Mouse (Mus musculus) MN1 (cell line): Measurements from ENCODE around the gene Capns1.

ENCODE experiments used
- DNase-seq: peaks from one replicate; pipeline ENCODE4 v3.0.0-alpha.2; 2016; ENCODE audit warnings: low spot score

The Capns1 gene

DNA sequence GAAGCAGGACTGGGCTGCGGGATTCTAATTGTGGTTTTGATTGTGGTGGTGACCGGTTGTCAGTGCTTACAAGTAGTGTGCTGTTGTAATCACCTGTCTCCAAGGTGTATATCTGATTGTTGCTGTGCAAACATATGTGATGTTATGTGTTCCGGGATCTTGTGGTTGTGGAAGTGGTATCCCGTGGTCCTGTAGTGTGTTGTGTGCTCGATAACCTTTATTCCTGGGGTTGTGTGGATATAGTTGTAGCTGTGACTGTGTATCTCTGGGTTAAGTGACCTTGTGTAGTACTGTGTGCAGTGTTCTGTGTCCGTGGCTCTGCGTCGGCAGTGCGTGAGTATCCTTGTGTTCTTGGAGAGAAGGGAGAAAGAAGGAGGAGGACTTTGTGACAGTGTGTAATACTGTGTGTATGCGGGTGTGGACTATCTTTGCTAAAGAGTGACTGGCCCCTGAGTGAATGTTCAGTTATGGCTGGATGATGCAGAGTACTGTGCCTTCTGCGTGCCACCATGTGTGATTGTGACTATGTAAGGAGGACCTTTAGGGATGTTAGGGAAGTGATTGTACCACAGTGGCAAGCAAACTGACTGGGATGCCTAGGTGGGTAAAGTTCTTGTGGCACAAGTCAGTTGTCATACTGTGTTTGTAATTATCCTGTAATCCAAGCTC, 28.2 kb downstream of the Capns1 start:
- no peak for DNase-seq

DNA sequence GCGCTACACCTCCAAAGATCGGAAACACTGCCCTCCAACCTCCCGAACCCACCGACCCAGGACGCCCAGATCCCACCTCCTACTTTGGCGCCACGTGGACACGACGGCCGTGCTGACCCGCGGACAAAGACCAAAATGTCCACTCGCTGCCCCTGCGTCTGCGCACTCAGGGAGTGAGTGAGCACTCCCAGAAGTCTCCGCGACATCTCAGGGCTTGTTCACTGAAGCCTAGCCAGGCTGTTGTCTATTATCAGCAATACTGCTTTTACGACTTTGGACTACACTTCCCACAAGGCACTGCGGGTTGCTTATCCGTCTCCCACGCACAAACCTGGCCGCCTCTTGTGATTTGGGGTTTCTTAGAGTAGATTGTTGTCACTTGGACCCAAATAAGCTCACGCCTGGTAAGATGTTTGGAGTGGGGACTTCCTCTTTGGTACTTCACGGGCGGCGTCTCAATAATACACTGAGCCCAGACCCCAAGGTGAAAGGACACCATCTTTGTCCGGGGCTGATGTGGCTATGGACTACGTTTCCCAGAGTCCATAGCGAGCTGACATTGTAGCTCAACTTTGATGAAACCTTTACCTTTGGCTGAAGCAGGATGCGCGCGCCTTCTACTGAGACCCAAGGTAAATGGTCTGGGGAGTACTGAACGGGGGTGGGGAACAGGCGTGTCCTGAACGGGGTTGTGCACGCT, 28.9 kb downstream of the Capns1 start, which contains the start of gene Zfp146:
TSS of gene Zfp146 (minus strand) at position 168 of the 700 bp plus-strand sequence.
- peak; percentile 95 for DNase-seq

DNA sequence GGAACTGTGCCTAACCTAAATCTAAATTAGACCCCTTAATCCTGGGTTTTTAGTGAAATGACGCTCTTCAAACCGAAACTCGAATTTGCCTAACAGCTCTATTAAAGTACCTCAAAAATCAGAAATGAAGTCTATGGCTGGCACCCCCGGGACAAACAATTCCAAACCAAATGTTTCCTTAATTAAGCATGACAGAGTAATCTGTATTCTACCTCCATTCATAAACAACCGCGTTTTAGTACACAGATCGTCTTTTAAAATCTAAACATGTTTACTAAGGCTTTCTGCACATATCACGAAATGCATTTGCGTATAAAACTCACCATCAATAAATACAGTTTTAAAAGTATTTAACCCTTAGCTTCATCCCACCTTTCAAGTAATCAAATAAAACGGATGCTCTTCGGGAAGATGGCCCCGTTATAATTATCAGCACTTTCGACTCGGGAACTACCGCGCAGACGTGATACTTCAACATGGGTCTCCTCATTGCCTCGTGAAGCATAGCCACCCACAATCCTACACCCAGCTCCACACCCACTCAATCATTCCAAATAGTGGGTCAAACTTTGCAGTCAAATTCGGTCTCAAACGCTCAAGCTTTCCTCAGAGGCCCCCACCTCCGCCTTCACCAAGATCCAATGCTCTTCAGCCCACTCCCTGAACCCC, 29.6 kb downstream of the Capns1 start:
- DNase-seq = peak; percentile 18

DNA sequence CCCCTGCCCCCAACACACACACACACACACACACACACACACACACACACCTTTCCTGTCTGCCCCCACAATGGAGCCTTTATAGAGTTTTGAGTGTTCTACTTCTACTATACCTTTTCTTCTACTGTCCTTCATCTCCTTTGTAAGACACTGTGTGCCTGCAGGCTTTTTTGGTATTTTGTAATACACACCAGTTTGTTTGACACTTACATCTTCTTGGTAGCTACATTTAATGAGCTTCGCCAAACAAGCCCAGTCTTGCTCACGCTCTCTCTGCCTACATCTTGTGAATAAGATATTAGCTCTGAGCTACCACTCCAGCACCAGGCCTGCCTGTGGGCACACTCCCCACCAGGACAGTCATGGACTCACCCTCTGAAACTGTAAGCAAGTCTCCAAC, 33.9 kb downstream of the Capns1 start:
- DNase-seq = no peak

DNA sequence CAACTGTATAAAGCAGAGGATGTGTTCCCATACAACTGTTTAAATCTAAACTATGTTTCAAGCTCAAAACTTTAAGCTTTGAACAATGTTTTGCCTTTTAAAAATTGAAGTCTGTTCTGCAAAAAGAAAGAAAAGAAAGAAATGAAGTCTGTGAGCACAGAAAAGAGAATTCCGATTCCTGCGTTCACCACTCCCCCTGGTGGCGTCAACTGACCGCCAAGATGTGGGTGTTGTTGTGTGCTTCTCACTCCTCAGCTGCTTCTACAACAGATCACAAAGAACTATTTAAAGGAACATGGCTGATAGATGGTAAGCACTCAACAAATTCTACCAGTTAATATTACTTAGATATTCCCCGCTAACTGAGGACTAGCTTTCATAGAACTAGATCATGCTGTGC, 35.5 kb downstream of the Capns1 start:
- DNase-seq = no peak

DNA sequence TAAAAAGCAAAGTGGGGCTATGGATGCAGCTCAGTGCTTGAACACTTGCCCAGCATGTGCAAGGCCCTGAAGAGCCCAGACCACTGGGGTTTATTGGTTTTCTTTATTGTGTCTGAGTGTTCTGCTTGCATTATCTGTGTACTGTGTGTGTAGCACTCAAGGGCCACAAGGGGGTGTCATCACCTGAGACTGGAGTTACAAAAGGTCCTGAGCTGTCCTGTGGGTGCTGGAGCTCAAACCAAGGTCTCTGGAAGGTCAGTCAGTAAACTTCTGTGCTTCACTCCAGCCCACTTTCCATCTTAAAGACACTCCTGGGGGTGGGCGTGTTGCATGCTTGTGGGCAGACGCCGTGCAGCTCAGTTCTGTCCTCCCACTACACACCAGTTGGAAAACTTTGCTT, 43.1 kb downstream of the Capns1 start:
- DNase-seq = no peak

DNA sequence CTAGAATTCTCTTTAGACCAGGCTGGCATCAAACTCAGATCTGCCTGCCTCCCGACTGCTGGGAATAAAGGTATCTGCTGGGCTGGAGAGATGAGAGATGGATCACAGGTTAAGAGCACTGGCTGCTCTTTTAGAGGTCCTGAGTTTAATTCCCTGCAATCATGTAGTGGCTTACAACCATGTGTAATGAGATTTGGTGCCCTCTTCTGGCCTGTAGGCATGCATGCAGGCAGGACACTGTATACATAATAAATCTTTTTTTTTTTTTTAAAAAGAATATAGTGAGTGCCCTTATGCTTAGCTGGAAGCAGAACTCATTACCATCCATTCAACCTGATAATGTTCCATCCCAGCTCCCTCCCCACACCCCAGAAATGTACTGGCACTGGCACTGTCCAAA, 44.6 kb downstream of the Capns1 start:
- no peak for DNase-seq

DNA sequence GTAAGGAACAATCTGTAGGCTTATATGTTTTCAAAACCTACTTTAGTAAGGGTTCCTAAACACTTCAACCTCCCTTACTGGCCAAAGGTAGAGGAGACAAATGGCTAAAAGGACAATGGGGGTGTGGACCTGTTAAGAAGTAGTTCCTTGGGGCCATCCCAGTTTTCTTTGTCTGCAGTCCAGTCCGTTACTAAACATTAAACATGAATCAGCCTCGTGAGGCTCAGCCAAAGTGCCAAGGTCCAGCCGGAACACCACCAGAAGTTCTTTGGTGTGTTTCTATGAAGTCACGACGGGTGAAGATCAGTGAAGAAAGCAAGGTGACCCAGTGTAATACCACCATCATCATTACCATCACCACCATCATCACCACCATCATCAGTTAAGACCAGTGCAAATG, 51.6 kb downstream of the Capns1 start:
- no peak for DNase-seq

DNA sequence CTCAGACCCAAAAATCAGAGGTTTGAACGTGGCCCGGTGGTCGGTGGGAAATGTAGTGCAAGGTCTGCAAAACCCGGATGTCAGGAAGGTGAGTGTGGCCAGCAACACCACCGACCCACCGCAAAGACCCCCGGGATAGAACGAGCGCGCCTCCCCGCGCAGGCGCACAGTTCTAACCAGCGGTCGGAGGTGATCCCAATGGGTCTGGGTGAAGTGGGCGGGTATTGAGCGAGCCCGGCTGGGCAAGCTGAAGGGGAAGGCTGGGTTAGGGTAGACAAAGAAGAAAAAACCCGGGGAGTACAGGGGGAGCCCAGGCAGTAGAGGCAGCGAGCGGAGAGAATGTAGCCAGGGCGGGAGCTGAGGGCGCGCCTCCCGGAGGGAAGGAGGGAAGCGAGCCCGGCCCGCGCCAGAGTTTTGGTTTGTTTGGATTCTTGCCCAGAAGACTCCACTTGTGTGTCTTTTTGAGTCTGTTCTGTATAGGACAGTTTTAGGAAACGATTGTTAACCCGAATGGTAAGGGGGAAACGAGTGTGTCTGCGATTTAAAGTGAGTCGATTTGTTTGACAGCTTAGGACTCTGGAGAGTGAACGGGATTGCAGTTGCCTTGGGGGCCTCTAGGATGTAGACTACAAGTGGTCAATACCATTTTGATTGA, 54.9 kb downstream of the Capns1 start:
- DNase-seq = no peak

DNA sequence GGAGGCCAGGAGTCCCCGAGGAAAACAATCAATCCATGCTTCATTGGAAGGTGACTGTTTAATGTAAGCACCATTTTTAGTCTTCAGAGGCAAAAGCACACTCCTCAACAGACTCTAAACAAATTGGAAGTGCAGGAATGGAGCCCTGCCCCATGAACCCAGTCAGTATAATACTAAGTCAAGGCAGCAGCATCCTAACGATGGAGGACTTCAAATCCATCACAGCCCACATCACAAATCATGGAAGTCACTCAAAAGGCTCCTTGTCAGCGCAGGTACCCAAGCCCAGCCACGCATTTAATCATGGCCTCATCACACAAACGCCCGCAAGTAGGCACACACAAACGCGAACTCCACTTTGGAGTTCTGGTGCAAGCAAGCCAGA, 55.4 kb downstream of the Capns1 start:
- DNase-seq = no peak
